Mouse (Mus musculus) forebrain, embryonic 11.5 days (tissue): ENCODE results near the gene Fis1. TPM values are rescaled to one million over a fixed set of nuclear protein-coding genes. Genes with fewer than 3 reads are reported as not detected.
A peak's percentile ranks its signal among the peaks of the same experiment; 100 is the strongest.
"Not testable (repeated sequence)": the region's sequence is repeated elsewhere in the genome, so short reads cannot be mapped to it uniquely, and the experiment has no call there.

Source experiments
- ATAC-seq: fragments of 200-750 bp; cut with Nextera tagmentation; replicated peaks from 2 replicates; pipeline ENCODE4 v1.8.0; 2017; ENCODE audit warnings: moderate TSS enrichment; ENCODE audit not compliant: low FRiP score
- DNase-seq: peaks from one replicate; pipeline ENCODE4 v3.0.0-alpha.2; 2017; ENCODE audit warnings: low spot score
- H3K27ac ChIP-seq: fragments of 300-500 bp; sonication (generic); 2 replicates; pipeline ENCODE4 v1.5.1; 2014; ENCODE audit warnings: low read depth, low read length
- H3K27me3 ChIP-seq: fragments of 300-500 bp; sonication (generic); 2 replicates; pipeline ENCODE4 v1.6.1; 2014; ENCODE audit warnings: mild to moderate bottlenecking, low read length, mixed read lengths; ENCODE audit not compliant: control insufficient read depth, insufficient read depth
- H3K36me3 ChIP-seq: fragments of 300-500 bp; sonication (generic); 2 replicates; pipeline ENCODE4 v1.6.1; 2014; ENCODE audit warnings: mild to moderate bottlenecking, low read length, moderate library complexity, mixed read lengths; ENCODE audit not compliant: control insufficient read depth, insufficient read depth
- H3K4me1 ChIP-seq: fragments of 300-500 bp; sonication (generic); replicated peaks from 2 replicates; pipeline ENCODE4 v1.6.1; 2014; ENCODE audit warnings: low read length, mixed read lengths; ENCODE audit not compliant: control insufficient read depth, insufficient read depth
- H3K4me2 ChIP-seq: fragments of 300-500 bp; sonication (generic); 2 replicates; pipeline ENCODE4 v1.6.1; 2014; ENCODE audit warnings: low read depth, mild to moderate bottlenecking, low read length, moderate library complexity, mixed read lengths; ENCODE audit not compliant: severe bottlenecking
- H3K4me3 ChIP-seq: fragments of 300-500 bp; sonication (generic); 2 replicates; pipeline ENCODE4 v1.5.1; 2014; ENCODE audit warnings: low read depth, low read length
- H3K9ac ChIP-seq: fragments of 300-500 bp; sonication (generic); 2 replicates; pipeline ENCODE4 v1.6.1; 2014; ENCODE audit warnings: low read length
- H3K9me3 ChIP-seq: fragments of 300-500 bp; sonication (generic); 2 replicates; pipeline ENCODE4 v1.6.1; 2016; ENCODE audit warnings: low read length, mixed read lengths; ENCODE audit not compliant: control insufficient read depth
- WGBS: fragments of 180-500 bp; shearing (Covaris S2); extraction: QIAGEN DNeasy Blood & Tissue Kit; methylation state at CpG from one replicate; pipeline ENCODE4 v1.1.7; 2014; 5-methylcytosine and 5-hydroxymethylcytosine counted together
- polyA plus RNA-seq: library from polyadenylated mRNA; unstranded; fragments of >200 nt; fragmentation: Nextera tagmentation; extraction: Ambion mirVana; gene quantifications from 2 replicates; pipeline ENCODE4 v1.2.1, GENCODE M21; 2014

Fis1 gene
- polyA plus RNA-seq, 1 experiment from 2014 or later = 277 TPM

GRCm38 (mm10) chr5:136949551-136950336, 3.3 kb upstream of the Fis1 start:
- DNase-seq, H3K9me3 ChIP-seq, H3K4me1 ChIP-seq, H3K9ac ChIP-seq, H3K27me3 ChIP-seq, H3K36me3 ChIP-seq, H3K4me2 ChIP-seq, H3K27ac ChIP-seq, ATAC-seq, H3K4me3 ChIP-seq: not testable (repeated sequence)
- WGBS = 88% methylated on average over 14 of the region's 14 CpGs

- Histone ChIP-seq H3K9ac (no peak overlapping the region), H3K4me3 (no peak overlapping the region), H3K36me3 (no peaks in the 10 kb centered on the region), H3K27me3 (no peaks in the 10 kb centered on the region), H3K4me2 (no peak overlapping the region), H3K27ac (no peak overlapping the region), H3K4me1 (peaks cover 4% of the 10 kb centered on the region), H3K9me3 (no peaks in the 10 kb centered on the region)
- DNase-seq (no peak), ATAC-seq (no peak)
- WGBS = 86% methylated on average over 6 of the region's 6 CpGs
Measured at GRCm38 (mm10) chr5:136950521-136950920, 2.6 kb upstream of the Fis1 start.

GRCm38 (mm10) chr5:136952153-136952552, 922 bp upstream of the Fis1 start:
- Histone ChIP-seq H3K9ac (no peak overlapping the region), H3K4me3 (no peak overlapping the region), H3K27me3 (no peaks in the 10 kb centered on the region), H3K4me1 (peaks cover 4% of the 10 kb centered on the region), H3K9me3 (no peaks in the 10 kb centered on the region), H3K36me3 (no peaks in the 10 kb centered on the region), H3K27ac (no peak overlapping the region), H3K4me2 (no peak overlapping the region; the same call in 1 of the 2 replicates)
- no peak for ATAC-seq
- no peak for DNase-seq
- 82% methylated on average over 4 of the region's 4 CpGs for WGBS

GRCm38 (mm10) chr5:136953440-136953951, 421 bp downstream of the Fis1 start:
- DNase-seq (no peak), ATAC-seq (no peak; the same call in 1 of the 2 replicates)
- Histone ChIP-seq H3K27ac (no peak overlapping the region), H3K27me3 (no peaks in the 10 kb centered on the region), H3K4me1 (peaks cover 4% of the 10 kb centered on the region), H3K36me3 (no peaks in the 10 kb centered on the region; the same call in 1 of the 2 replicates), H3K4me2 (peak overlapping the region; percentile 57), H3K4me3 (peak overlapping the region; percentile 76), H3K9me3 (no peaks in the 10 kb centered on the region), H3K9ac (peak overlapping the region; percentile 88)
- WGBS = 4% methylated on average over 12 of the region's 12 CpGs

GRCm38 (mm10) chr5:136955622-136956021, 2.5 kb downstream of the Fis1 start:
- Histone ChIP-seq H3K4me2 (no peak overlapping the region), H3K4me3 (no peak overlapping the region), H3K9me3 (no peaks in the 10 kb centered on the region), H3K4me1 (peaks cover 4% of the 10 kb centered on the region), H3K36me3 (no peaks in the 10 kb centered on the region; the same call in 1 of the 2 replicates), H3K9ac (no peak overlapping the region), H3K27ac (no peak overlapping the region), H3K27me3 (no peaks in the 10 kb centered on the region)
- ATAC-seq (no peak), DNase-seq (no peak)
- WGBS = 78% methylated on average over 4 of the region's 4 CpGs

- Histone ChIP-seq H3K27me3 (no peaks in the 10 kb centered on the region), H3K4me1 (peaks cover 4% of the 10 kb centered on the region), H3K4me2 (no peak overlapping the region), H3K9me3 (no peaks in the 10 kb centered on the region), H3K9ac (no peak overlapping the region), H3K27ac (no peak overlapping the region), H3K4me3 (no peak overlapping the region), H3K36me3 (no peaks in the 10 kb centered on the region; the same call in 1 of the 2 replicates)
- DNase-seq (no peak), ATAC-seq (no peak)
- 100% methylated on average over 1 of the region's 1 CpGs for WGBS
Measured at GRCm38 (mm10) chr5:136957250-136957649, 4.2 kb downstream of the Fis1 start.

GRCm38 (mm10) chr5:136958991-136959605, 6.0 kb downstream of the Fis1 start:
- Histone ChIP-seq H3K9ac (no peak overlapping the region), H3K27ac (no peak overlapping the region), H3K27me3 (no peaks in the 10 kb centered on the region), H3K4me3 (no peak overlapping the region), H3K36me3 (no peaks in the 10 kb centered on the region; the same call in 1 of the 2 replicates), H3K4me2 (no peak overlapping the region), H3K9me3 (no peaks in the 10 kb centered on the region), H3K4me1 (peaks cover 7% of the 10 kb centered on the region)
- no peak for DNase-seq
- ATAC-seq = no peak
- WGBS = 88% methylated on average over 5 of the region's 5 CpGs

GRCm38 (mm10) chr5:136960053-136960452, 7.0 kb downstream of the Fis1 start:
- 92% methylated on average over 6 of the region's 6 CpGs for whole genome bisulfite sequencing
- Histone ChIP-seq H3K4me3 (no peak overlapping the region), H3K9me3 (no peaks in the 10 kb centered on the region), H3K9ac (no peak overlapping the region), H3K27me3 (no peaks in the 10 kb centered on the region), H3K36me3 (no peaks in the 10 kb centered on the region; the same call in 1 of the 2 replicates), H3K4me1 (peaks cover 4% of the 10 kb centered on the region; the same call in 1 of the 2 replicates), H3K4me2 (no peak overlapping the region), H3K27ac (no peak overlapping the region)
- DNase-seq (no peak), ATAC-seq (no peak)
